Mouse (Mus musculus) embryonic facial prominence, embryonic 15.5 days (tissue): ENCODE measurements around the gene Cmklr1. TPM values are rescaled to one million over a fixed set of nuclear protein-coding genes. Genes with fewer than 3 reads are reported as not detected.

ENCODE experiments used
- ATAC-seq: fragments of 200-750 bp; cut with Nextera tagmentation; 2 replicates; pipeline ENCODE4 v1.8.0; 2017; ENCODE audit warnings: low read depth, moderate TSS enrichment; ENCODE audit not compliant: insufficient number of reproducible peaks, low FRiP score, low TSS enrichment
- H3K27ac ChIP-seq: fragments of 300-500 bp; sonication (generic); replicated peaks from 2 replicates; pipeline ENCODE4 v1.5.1; 2015; ENCODE audit warnings: mild to moderate bottlenecking, inconsistent platforms
- H3K27me3 ChIP-seq: fragments of 300-500 bp; sonication (generic); 2 replicates; pipeline ENCODE4 v1.6.1; 2015; ENCODE audit warnings: inconsistent platforms
- H3K36me3 ChIP-seq: fragments of 300-500 bp; sonication (generic); 2 replicates; pipeline ENCODE4 v1.6.1; 2015; ENCODE audit warnings: mild to moderate bottlenecking, inconsistent platforms
- H3K4me1 ChIP-seq: fragments of 300-500 bp; sonication (generic); 2 replicates; pipeline ENCODE4 v1.6.1; 2015; ENCODE audit warnings: inconsistent platforms
- H3K4me2 ChIP-seq: fragments of 300-500 bp; sonication (generic); replicated peaks from 2 replicates; pipeline ENCODE4 v1.6.1; 2015; ENCODE audit warnings: mild to moderate bottlenecking, inconsistent platforms
- H3K4me3 ChIP-seq: fragments of 300-500 bp; sonication (generic); replicated peaks from 2 replicates; pipeline ENCODE4 v1.5.1; 2015; ENCODE audit warnings: mild to moderate bottlenecking, inconsistent platforms
- H3K9ac ChIP-seq: fragments of 300-500 bp; sonication (generic); 2 replicates; pipeline ENCODE4 v1.6.1; 2015; ENCODE audit warnings: inconsistent platforms
- H3K9me3 ChIP-seq: fragments of 300-500 bp; sonication (generic); replicated peaks from 2 replicates; pipeline ENCODE4 v1.6.1; 2016; ENCODE audit warnings: inconsistent platforms
- WGBS: fragments of 180-500 bp; shearing (Covaris S2); methylation state at CpG from one replicate; pipeline ENCODE4 v1.1.7; 2015; 5-methylcytosine and 5-hydroxymethylcytosine counted together
- polyA plus RNA-seq: library from polyadenylated mRNA; unstranded; fragments of >200 nt; fragmentation: Nextera tagmentation; extraction: Ambion mirVana; gene quantifications from 2 replicates; pipeline ENCODE4 v1.2.1, GENCODE M21; 2015

The Cmklr1 gene
- polyA plus RNA-seq, 1 experiment from 2014 or later = 7.0 TPM

DNA sequence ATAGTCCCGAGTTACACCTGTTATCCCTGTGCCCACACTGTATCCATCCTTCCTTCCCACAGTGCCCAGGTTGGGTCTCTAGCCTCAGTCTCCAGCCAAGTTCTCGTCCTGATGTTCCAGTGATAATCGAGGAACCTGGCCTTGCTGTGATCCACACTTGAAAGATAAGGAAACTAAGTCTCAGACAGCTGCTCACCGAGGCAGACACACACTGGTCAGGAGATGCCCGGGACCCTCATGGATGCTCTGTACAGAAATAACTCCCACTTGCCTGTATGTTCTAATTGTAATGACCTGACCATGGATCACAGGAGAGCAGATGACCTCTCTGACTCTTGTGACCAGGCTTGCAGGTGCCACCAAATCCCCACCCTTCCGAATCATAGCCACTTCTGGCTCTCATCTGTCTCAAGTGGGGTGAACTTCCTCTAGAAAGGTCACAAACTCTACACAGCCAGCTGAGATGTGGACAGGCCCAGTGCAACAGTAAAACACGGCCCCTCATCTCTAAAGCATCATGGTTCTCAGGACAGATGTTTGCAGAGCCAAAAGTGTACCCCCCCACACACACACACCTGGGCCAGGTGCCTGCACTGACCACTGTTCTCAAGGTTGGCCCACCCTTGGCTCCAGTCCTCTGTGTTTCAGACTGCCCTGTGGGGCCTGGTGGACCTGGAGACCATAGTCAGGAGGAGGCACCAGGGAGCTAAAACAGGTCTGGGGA lies 15.2 kb downstream of the Cmklr1 start:
- WGBS = 82% methylated on average over 7 of the region's 7 CpGs
- no peaks in the 10 kb centered on the region for H3K9me3 ChIP-seq
- H3K4me1 ChIP-seq = peaks cover 52% of the 10 kb centered on the region

DNA sequence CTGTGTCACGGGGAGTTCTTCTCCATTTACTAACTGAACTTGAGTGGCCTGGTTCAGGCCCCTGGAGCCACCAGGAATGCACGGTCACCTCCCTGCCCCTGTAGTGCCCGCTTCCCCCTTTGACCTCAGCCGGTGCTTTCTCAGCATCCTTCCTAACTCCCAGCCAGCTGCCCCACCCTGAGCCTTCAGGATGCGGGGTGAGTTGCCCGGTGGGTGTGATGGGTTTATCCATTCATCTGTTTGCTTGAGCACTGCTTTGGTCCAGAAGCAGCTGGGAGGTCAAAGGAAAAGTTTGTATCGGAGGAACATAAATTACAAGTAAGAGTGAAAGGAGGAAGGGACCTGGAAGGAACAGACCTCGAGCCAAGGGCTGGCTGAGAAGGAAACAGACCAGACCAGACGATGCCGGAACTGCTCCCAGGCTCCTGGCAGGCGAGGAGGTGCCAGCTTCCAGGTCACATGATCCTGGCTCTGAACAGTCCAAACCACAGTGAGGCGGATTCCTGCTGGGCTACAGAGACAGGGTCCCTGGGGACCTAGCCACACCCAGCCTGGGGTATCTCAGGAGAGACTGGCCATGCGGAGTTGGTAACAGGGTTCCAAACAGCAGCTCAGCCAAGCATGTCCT lies 16.1 kb downstream of the Cmklr1 start:
- Histone ChIP-seq H3K4me3 (no peak overlapping the region), H3K9ac (no peak overlapping the region), H3K4me2 (no peak overlapping the region), H3K4me1 (peaks cover 54% of the 10 kb centered on the region), H3K27me3 (no peaks in the 10 kb centered on the region), H3K9me3 (no peaks in the 10 kb centered on the region), H3K27ac (peak overlapping the region; percentile 35; the same call in 1 of the 2 replicates), H3K36me3 (no peaks in the 10 kb centered on the region)
- ATAC-seq = peak; percentile 32; the same call in 1 of the 2 replicates
- WGBS = 45% methylated on average over 13 of the region's 13 CpGs

More for the DNA sequence above, 15.2 kb downstream of the Cmklr1 start:
- no peak overlapping the region for H3K9ac ChIP-seq
- no peak overlapping the region for H3K4me2 ChIP-seq
- no peak overlapping the region for H3K4me3 ChIP-seq
- H3K27ac ChIP-seq = no peak overlapping the region
- H3K27me3 ChIP-seq = no peaks in the 10 kb centered on the region
- no peak for ATAC-seq
- H3K36me3 ChIP-seq = no peaks in the 10 kb centered on the region

DNA sequence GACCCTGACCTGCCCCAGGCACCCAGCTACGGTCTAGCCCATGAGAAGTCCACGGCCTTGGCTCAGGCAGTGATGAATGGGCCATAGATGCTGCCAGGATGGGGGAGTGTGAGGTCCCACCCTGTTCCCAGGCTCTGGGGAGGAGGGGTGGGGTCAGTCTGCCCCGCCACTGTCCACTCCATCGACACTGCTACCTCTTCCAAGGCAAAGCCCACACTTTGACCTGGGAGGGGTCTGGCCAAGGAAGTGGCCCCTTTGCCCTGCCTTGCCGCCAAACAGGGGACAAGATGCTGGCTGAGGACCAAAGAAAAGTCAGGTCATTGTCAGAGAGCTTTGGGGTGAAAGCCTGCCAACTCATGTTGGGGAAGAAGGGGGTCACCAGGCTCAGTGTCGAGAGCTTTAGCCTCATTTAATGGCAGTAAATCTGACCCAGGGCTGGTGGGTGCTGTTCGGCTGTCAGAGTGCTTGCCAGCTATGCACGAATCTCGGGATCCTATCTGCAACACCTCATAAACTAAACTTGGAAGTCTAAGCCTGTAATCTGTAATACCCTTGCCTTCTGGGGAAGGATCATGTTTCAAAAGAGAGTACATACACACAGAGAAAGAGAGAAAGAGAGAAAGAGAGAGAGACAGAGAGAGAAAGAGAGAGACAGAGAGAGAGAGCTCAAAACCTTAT lies 17.1 kb downstream of the Cmklr1 start:
- Histone ChIP-seq H3K9me3 (no peaks in the 10 kb centered on the region), H3K27me3 (no peaks in the 10 kb centered on the region), H3K9ac (no peak overlapping the region), H3K4me2 (no peak overlapping the region), H3K27ac (no peak overlapping the region), H3K36me3 (no peaks in the 10 kb centered on the region), H3K4me3 (no peak overlapping the region), H3K4me1 (peaks cover 64% of the 10 kb centered on the region)
- 42% methylated on average over 9 of the region's 9 CpGs for WGBS
- ATAC-seq = no peak

DNA sequence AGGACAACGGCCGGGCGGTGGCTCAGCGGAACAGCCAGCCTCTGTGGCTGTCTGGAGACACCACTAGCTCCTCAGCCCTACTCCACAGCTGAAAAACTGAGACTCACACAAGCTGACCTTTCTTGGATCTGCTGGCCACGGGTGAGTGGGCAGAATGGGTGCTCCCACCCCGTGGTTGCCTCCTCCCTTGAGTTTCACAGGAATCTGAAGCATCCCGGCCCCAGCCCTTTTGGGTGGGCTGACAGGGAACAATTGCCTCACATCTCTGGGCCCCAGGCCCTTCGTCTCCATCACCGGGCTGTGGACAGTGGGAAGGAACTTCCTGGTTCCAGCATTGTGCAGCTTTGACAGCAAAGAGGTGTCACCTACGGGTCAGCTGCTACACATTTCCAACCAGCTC lies 20.1 kb downstream of the Cmklr1 start:
- H3K4me1 ChIP-seq = peaks cover 69% of the 10 kb centered on the region

DNA sequence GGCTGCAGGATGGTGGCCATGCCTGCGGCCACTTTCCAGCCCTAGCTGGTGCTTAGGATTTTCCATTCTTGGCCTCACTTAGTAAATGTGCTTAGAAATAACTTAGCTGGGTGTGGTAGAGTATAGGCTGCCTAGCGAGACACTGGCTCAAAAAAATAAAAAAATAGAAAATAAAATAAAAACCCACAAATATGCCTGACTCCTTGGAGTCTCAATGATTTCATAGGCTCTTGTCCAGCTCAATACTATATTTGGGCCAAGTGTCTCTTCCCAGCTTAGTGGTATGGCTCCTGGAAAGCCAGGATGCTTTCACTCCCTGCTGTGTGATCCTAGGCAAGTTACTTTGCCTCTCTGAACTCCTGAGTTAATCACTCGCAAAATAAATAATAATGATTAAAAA lies 21.0 kb downstream of the Cmklr1 start:
- no peak; the same call in 1 of the 2 replicates for ATAC-seq
- WGBS = 73% methylated on average over 3 of the region's 3 CpGs
- H3K9ac ChIP-seq = no peak overlapping the region
- H3K4me3 ChIP-seq = no peak overlapping the region
- no peaks in the 10 kb centered on the region for H3K36me3 ChIP-seq
- no peaks in the 10 kb centered on the region for H3K27me3 ChIP-seq
- H3K4me1 ChIP-seq = peaks cover 66% of the 10 kb centered on the region
- no peaks in the 10 kb centered on the region for H3K9me3 ChIP-seq
- H3K27ac ChIP-seq = peak overlapping the region; percentile 70; the same call in 1 of the 2 replicates
- no peak overlapping the region for H3K4me2 ChIP-seq

More for the DNA sequence above, 20.1 kb downstream of the Cmklr1 start:
- Histone ChIP-seq H3K27me3 (no peaks in the 10 kb centered on the region), H3K36me3 (no peaks in the 10 kb centered on the region), H3K9me3 (no peaks in the 10 kb centered on the region), H3K9ac (no peak overlapping the region), H3K4me3 (no peak overlapping the region), H3K27ac (no peak overlapping the region), H3K4me2 (no peak overlapping the region)
- no peak for ATAC-seq
- WGBS = 63% methylated on average over 10 of the region's 10 CpGs

DNA sequence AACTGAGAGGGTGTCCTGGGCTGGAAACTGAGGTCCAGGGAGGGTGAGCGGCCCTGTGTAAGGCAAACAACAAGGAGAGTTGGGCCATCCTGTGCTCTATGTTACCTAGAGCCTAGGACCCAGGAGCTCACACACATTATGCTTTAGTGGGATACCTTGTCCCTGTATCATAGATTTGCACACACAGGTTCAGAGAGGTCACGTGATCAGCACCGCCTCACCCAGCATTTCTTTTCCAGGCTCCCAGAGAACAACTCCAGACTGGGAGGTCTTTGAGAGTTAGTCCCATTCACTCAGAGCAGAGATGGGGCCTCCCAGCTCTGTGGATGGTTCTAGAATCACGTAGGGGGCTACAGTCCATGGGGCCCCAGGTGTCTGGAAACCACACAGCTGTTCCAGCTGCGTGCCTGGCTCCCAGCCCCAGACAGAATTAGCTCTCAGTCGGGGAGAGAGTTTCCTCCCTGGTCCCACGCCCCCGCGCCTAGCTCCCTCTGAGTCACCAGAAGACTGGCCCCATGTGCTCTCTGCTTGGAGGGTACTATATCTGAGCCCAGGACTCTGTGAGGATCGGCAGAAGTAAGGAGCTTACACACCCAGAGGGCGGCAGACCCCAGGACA lies 22.3 kb downstream of the Cmklr1 start:
- Histone ChIP-seq H3K27me3 (no peaks in the 10 kb centered on the region), H3K4me2 (no peak overlapping the region), H3K36me3 (no peaks in the 10 kb centered on the region), H3K27ac (no peak overlapping the region), H3K9me3 (no peaks in the 10 kb centered on the region), H3K9ac (no peak overlapping the region), H3K4me3 (no peak overlapping the region), H3K4me1 (peaks cover 57% of the 10 kb centered on the region)
- 40% methylated on average over 11 of the region's 11 CpGs for WGBS
- ATAC-seq = peak; percentile 63

DNA sequence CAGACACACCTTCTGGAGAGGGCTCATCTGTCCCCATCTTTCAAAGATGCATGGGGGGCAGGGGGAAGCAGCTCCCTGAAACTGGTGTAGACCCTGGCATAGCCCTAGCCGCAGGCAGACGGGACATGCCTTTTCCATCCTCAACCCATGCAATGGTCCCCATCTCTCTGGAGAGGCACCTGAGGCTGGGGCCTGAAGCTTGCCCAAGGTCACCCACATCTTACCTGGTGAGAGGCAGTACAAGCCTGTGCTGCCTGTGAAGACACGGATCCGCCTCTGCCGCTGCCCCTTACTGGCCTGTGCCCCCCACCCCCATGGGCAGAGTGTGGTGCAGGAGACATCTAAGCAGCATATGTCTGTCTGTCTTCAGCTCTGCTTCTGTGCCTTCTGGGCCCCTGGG lies 23.2 kb downstream of the Cmklr1 start:
- no peak overlapping the region for H3K9ac ChIP-seq
- no peaks in the 10 kb centered on the region for H3K27me3 ChIP-seq
- H3K36me3 ChIP-seq = no peaks in the 10 kb centered on the region
- H3K4me3 ChIP-seq = no peak overlapping the region
- no peak overlapping the region for H3K27ac ChIP-seq
- no peak overlapping the region for H3K4me2 ChIP-seq
- WGBS = 89% methylated on average over 5 of the region's 5 CpGs
- H3K9me3 ChIP-seq = no peaks in the 10 kb centered on the region
- H3K4me1 ChIP-seq = peaks cover 52% of the 10 kb centered on the region
- ATAC-seq = no peak

DNA sequence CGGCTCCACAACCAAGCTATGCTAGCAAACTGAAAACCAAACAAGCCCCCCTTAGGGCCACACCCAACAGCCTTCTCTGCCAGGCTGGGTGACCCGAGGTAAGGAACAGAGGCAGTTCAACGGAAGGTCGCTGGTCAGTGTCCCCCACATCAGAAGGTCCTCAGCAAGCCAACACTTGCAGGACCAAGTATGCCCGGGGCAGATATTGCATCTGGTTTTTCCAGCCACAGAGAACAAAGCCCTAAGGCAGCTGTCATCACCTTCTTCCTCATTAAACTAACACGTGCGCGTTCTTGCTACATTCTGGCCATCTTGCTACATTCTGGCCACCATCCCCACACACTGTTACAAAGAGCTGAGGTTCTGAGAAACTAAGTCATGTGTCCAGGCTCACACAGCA lies 23.9 kb downstream of the Cmklr1 start:
- no peak for ATAC-seq
- H3K36me3 ChIP-seq = no peaks in the 10 kb centered on the region
- no peak overlapping the region for H3K9ac ChIP-seq
- no peaks in the 10 kb centered on the region for H3K27me3 ChIP-seq
- no peak overlapping the region for H3K4me2 ChIP-seq
- H3K4me3 ChIP-seq = no peak overlapping the region
- H3K9me3 ChIP-seq = no peaks in the 10 kb centered on the region
- 65% methylated on average over 8 of the region's 8 CpGs for WGBS
- H3K4me1 ChIP-seq = peaks cover 51% of the 10 kb centered on the region
- H3K27ac ChIP-seq = no peak overlapping the region

DNA sequence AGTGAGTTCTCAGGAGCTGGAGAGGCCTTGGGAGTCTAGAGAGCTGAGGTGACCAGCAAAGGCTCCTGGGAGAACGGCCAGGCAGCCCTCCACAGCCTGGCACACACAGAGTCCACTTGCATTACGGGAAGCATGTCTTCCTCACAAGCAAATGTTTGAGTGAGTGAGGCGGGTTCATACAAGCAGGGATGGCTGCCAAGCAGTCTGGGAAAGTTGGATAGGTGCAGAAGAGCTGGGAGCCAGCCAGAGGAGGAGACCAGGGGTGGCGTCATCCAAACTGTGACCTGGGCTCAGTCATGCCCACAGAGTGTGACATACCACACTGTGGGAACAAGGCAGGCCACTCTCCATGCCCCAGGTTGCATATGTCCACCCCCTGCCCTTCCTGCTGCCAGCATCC lies 25.2 kb downstream of the Cmklr1 start:
- peaks cover 39% of the 10 kb centered on the region for H3K4me1 ChIP-seq
- H3K4me3 ChIP-seq = no peak overlapping the region
- H3K9ac ChIP-seq = no peak overlapping the region
- H3K27me3 ChIP-seq = no peaks in the 10 kb centered on the region
- 66% methylated on average over 4 of the region's 4 CpGs for WGBS
- no peaks in the 10 kb centered on the region for H3K9me3 ChIP-seq
- H3K36me3 ChIP-seq = no peaks in the 10 kb centered on the region
- no peak overlapping the region for H3K4me2 ChIP-seq
- no peak for ATAC-seq
- H3K27ac ChIP-seq = no peak overlapping the region

DNA sequence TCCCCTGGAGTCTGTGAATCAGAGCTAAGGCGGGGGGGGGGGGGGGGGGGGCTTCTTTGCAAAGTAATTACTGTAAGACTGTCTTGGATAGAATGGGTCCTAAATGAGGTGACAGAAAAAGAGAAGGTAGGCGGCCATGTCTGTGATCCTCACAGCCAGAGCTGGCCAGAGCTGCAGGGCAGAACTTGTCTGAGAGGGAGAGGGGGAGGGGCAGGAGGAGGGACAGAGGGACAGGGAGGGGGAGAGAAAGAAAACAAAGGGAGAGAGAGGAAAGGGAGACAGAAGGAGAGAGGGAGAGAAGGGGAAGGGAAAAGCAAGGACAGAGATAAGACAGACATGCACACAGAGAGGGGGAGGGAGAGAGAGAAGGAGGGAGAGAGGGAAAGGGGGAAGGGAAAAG lies 27.2 kb downstream of the Cmklr1 start:
- H3K4me1 ChIP-seq = peaks cover 20% of the 10 kb centered on the region
- no peak overlapping the region for H3K4me3 ChIP-seq
- no peak for ATAC-seq
- no peaks in the 10 kb centered on the region for H3K27me3 ChIP-seq
- no peak overlapping the region for H3K27ac ChIP-seq
- H3K36me3 ChIP-seq = no peaks in the 10 kb centered on the region
- H3K4me2 ChIP-seq = no peak overlapping the region
- no peak overlapping the region for H3K9ac ChIP-seq
- H3K9me3 ChIP-seq = no peaks in the 10 kb centered on the region
- 25% methylated on average over 1 of the region's 2 CpGs for WGBS

DNA sequence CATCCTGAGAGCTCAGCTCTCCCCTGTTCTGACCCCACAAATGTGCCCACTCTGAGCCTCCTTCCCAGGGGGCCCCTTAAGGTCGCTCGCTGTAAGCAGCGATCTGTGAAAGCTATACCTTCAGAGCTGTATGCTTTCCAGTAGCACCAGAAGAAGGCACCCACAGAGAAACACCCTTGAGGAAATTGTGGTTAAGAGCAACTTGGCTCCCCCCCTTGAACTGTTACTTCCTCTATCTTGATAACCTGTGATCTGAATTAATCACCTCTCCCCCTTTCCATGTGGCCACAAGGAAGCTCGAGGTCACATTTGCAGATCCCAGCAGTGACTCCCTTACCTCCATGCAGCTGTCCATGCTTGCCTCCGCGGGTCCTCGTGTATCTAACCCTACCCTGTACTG lies 29.2 kb downstream of the Cmklr1 start:
- H3K4me2 ChIP-seq = no peak overlapping the region
- 0 out of 2 replicates have a peak, but pooled peaks cover 7% of the 10 kb centered on the region for H3K4me1 ChIP-seq
- H3K36me3 ChIP-seq = no peaks in the 10 kb centered on the region
- no peaks in the 10 kb centered on the region for H3K9me3 ChIP-seq
- no peak for ATAC-seq
- no peak overlapping the region for H3K9ac ChIP-seq
- H3K4me3 ChIP-seq = no peak overlapping the region
- no peak overlapping the region for H3K27ac ChIP-seq
- H3K27me3 ChIP-seq = no peaks in the 10 kb centered on the region
- WGBS = 78% methylated on average over 7 of the region's 7 CpGs
